Mouse (Mus musculus): ENCODE data around the gene Gabrp.
A peak's percentile ranks its signal among the peaks of the same experiment; 100 is the strongest.

Gene Gabrp

DNA sequence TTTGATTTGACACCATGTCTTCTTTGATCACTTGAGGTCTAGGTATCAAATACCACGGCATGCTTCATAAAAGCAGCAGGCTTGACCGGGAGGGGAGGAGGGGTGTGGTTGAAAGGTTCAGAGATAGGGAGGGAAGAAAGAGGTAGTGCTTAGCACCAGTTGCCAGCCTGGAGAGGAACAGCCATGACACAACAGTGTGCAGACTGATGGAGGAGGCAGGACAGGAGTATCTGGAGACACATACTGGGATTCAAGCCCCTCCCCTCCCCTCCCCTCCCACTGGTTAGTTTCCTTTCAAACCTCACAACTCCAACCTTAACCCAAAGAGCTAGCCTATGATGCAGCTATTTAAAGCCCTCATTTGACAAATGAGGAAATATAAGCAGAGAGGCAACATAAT, 49.2 kb downstream of the Gabrp start:
- DNase-seq (ENCODE audit: low spot score): no peak

DNA sequence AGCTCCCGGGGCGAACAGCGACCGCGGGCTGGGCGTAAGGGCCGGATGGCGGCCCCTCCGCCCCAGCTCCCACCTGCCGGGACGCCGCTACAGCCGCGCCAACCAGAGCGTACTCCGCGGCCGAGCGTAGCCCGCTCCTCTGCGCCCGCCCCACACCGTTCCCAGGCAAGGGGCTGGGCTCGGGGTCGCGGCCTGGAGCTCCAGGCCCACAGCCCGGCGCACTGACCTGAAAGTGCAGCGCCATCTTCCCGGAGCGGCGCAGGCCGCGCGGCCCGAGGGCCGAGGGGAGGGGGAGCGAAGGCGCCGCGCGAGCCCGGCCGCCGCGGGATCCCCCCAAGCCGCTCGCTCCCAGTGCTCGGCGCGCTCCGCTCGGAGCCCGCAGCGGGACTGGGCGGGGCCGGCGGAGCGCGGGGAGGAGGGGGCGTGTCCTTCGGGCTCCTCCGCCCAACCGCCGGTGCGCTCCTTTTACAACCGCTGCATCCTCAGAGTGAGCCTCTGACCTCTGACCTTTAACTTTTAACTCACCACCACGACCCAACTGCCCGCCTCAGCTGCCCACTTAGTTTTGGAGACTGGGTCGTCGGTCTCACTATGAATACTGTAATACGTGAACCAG, 65.3 kb downstream of the Gabrp start, which contains the start of gene Ranbp17:
TSS of gene Ranbp17 (minus strand) at position 371 of the 616 bp plus-strand sequence.
- DNase-seq (ENCODE audit: low spot score): peak; percentile 62

DNA sequence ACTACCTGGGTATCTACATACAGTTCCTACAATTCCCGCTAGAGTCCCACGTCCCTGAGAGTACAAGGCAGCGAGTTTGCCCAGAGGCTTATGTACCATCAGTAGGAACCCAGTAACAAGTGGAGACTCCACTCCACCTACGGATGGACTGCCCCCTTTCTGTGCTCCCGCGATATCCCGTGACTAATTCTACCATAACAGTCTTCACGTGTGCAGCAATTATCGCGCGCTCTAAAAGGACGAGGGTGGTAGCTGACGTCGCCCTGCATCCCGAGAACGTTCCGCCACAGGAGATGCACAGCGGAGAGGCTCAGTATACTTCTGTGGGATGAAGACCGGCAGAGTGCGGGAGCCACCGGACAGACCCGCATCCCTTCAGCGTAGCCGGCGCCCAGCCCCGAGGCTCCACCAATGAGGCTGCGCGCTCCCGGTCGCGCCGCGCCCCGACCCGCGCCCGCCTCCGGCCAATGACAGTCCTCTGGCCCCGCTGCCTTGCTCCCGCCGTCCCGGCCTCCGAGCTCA, 65.8 kb downstream of the Gabrp start:
- DNase-seq (ENCODE audit: low spot score): peak; percentile 61

DNA sequence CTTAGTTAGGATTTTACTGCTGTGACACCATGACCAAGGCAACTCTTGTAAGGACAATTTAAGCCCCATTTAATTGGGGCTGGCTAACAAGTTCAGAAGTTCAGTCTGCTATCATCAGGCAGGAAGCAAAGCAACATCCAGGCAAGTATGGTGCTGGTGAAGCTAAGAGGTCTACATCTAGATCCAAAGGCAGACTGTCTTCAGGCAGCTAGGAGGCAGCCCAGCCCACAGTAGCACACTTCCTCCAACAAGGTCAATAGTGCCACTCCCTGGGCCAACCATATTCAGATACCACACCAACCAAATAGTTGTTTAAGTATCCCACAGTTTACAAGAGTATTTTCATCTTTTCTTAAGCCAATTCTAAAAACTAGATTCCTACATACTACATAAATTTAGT, 69.4 kb downstream of the Gabrp start:
- no peak for DNase-seq (ENCODE audit: low spot score)

All from ovary, postnatal 36 days (tissue).